24 mouse cellular contexts compared by ENCODE assay signal in genomic region chr17:83161731-83162130, GRCm38 (mm10). TPM values are rescaled to one million over a fixed set of nuclear protein-coding genes. Genes with fewer than 3 reads are reported as not detected.
"Had no signal": no experiment of that assay in that cellular context is flagged by ENCODE, and none has a peak within 500 bp of the region (broad histone marks: within the 10 kb centered on the region; RNA-seq: fewer than 3 reads in every experiment).

No protein-coding gene starts in this region.

- DNase-seq: forebrain, postnatal 0 days; gastrocnemius, postnatal 14 days; gastrocnemius, postnatal 36 days; heart, adult 11 months; heart, adult 2 months; heart, postnatal 14 days; heart, postnatal 36 days; kidney, adult 11 months; kidney, adult 8-10 months; kidney, postnatal 10 days; kidney, postnatal 25 days; kidney, postnatal 4 days had no signal

- ATAC-seq: forebrain, postnatal 0 days; hindbrain, postnatal 0 days; intestine, embryonic 16.5 days had no signal

- H3K9me3 ChIP-seq: heart, embryonic 10.5 days; heart, embryonic 13.5 days; heart, embryonic 15.5 days; hindbrain, embryonic 13.5 days; hindbrain, embryonic 15.5 days; limb, embryonic 13.5 days; limb, embryonic 15.5 days had no signal

- H3K27ac ChIP-seq: heart, adult 2 months; heart, embryonic 10.5 days; heart, embryonic 13.5 days; heart, embryonic 15.5 days; hindbrain, embryonic 13.5 days; hindbrain, embryonic 15.5 days; hindbrain, postnatal 0 days; layer of hippocampus, adult 2 months; left cerebral cortex, adult 2 months; limb, embryonic 13.5 days; limb, embryonic 15.5 days had no signal

- H3K36me3 ChIP-seq: heart, embryonic 10.5 days; heart, embryonic 13.5 days; heart, embryonic 15.5 days; hindbrain, embryonic 13.5 days; hindbrain, embryonic 15.5 days; limb, embryonic 13.5 days; limb, embryonic 15.5 days had no signal

- H3K4me2 ChIP-seq: heart, embryonic 13.5 days; heart, embryonic 15.5 days; hindbrain, embryonic 13.5 days; hindbrain, embryonic 15.5 days; limb, embryonic 13.5 days; limb, embryonic 15.5 days had no signal

- H3K4me3 ChIP-seq: heart, adult 2 months; heart, embryonic 10.5 days; heart, embryonic 13.5 days; heart, embryonic 15.5 days; hindbrain, embryonic 13.5 days; hindbrain, embryonic 15.5 days; layer of hippocampus, adult 2 months; left cerebral cortex, adult 2 months; limb, embryonic 13.5 days; limb, embryonic 15.5 days had no signal

- H3K27me3 ChIP-seq: heart, embryonic 15.5 days; hindbrain, embryonic 15.5 days had no signal

- H3K9ac ChIP-seq: forebrain, postnatal 0 days; heart, embryonic 13.5 days; heart, embryonic 15.5 days; hindbrain, embryonic 13.5 days; hindbrain, embryonic 15.5 days; limb, embryonic 13.5 days; limb, embryonic 15.5 days had no signal

RNA-seq across cellular contexts. Expression of gene Pkdcc, which starts 53.4 kb away (rescaled TPM):
- total RNA-seq: hematopoietic stem cell, adult 5-6 weeks had no signal
